Mouse (Mus musculus): ENCODE measurements around the gene Rps24.

GRCm38 (mm10) chr14:24490468-24491265, 3.7 kb downstream of the Rps24 start:
- TF ChIP-seq CTCF (IDR thresholded peaks at IDR 0.05; ENCODE audit: low read depth) (no peak), EP300 (IDR thresholded peaks at IDR 0.05; ENCODE audit: low read depth) (peak; percentile 34; the same call in 1 of the 2 replicates)
